Mouse (Mus musculus) heart, embryonic 11.5 days (tissue): ENCODE data around the gene St3gal2. TPM values are rescaled to one million over a fixed set of nuclear protein-coding genes. Genes with fewer than 3 reads are reported as not detected.
"Not testable (repeated sequence)": the region's sequence is repeated elsewhere in the genome, so short reads cannot be mapped to it uniquely, and the experiment has no call there.

ENCODE experiments used
- ATAC-seq: fragments of 200-750 bp; cut with Nextera tagmentation; replicated peaks from 2 replicates; pipeline ENCODE4 v1.8.0; 2017; ENCODE audit warnings: moderate library complexity; ENCODE audit not compliant: insufficient number of reproducible peaks, low FRiP score, low TSS enrichment
- H3K27ac ChIP-seq: fragments of 300-500 bp; sonication (generic); 2 replicates; pipeline ENCODE4 v1.5.1; 2014; ENCODE audit warnings: mild to moderate bottlenecking, low read depth, low read length
- H3K27me3 ChIP-seq: fragments of 300-500 bp; sonication (generic); 2 replicates; pipeline ENCODE4 v1.6.1; 2014; ENCODE audit warnings: mild to moderate bottlenecking, low read length, mixed read lengths; ENCODE audit not compliant: control insufficient read depth, insufficient read depth
- H3K36me3 ChIP-seq: fragments of 300-500 bp; sonication (generic); 2 replicates; pipeline ENCODE4 v1.6.1; 2014; ENCODE audit warnings: mild to moderate bottlenecking, low read length, moderate library complexity, mixed read lengths; ENCODE audit not compliant: control insufficient read depth, insufficient read depth
- H3K4me1 ChIP-seq: fragments of 300-500 bp; sonication (generic); 2 replicates; pipeline ENCODE4 v1.6.1; 2014; ENCODE audit warnings: low read length; ENCODE audit not compliant: control insufficient read depth, insufficient read depth
- H3K4me2 ChIP-seq: fragments of 300-500 bp; sonication (generic); 2 replicates; pipeline ENCODE4 v1.6.1; 2014; ENCODE audit warnings: mild to moderate bottlenecking, moderate library complexity
- H3K4me3 ChIP-seq: fragments of 300-500 bp; sonication (generic); 2 replicates; pipeline ENCODE4 v1.5.1; 2014; ENCODE audit warnings: low read depth, low read length
- H3K9ac ChIP-seq: fragments of 300-500 bp; sonication (generic); 2 replicates; pipeline ENCODE4 v1.6.1; 2014; ENCODE audit warnings: mild to moderate bottlenecking, low read depth, low read length, moderate library complexity
- H3K9me3 ChIP-seq: fragments of 300-500 bp; sonication (generic); replicated peaks from 2 replicates; pipeline ENCODE4 v1.6.1; 2016; ENCODE audit warnings: low read length; ENCODE audit not compliant: control insufficient read depth
- WGBS: fragments of 180-500 bp; shearing (Covaris S2); extraction: QIAGEN DNeasy Blood & Tissue Kit; methylation state at CpG from one replicate; pipeline ENCODE4 v1.1.7; 2014; ENCODE audit not compliant: insufficient replicate concordance; 5-methylcytosine and 5-hydroxymethylcytosine counted together
- microRNA-seq: library from miRNA; unstranded; fragments of <30 nt; microRNA quantifications from one replicate; pipeline ENCODE4, GENCODE M21; 2016; ENCODE audit warnings: borderline number of aligned reads
- polyA plus RNA-seq: library from polyadenylated mRNA; unstranded; fragments of >200 nt; fragmentation: Nextera tagmentation; extraction: Ambion mirVana; gene quantifications from 2 replicates; pipeline ENCODE4 v1.2.1, GENCODE M21; 2014

Gene St3gal2
- polyA plus RNA-seq, 1 experiment from 2014 or later, result 11.9 TPM

DNA sequence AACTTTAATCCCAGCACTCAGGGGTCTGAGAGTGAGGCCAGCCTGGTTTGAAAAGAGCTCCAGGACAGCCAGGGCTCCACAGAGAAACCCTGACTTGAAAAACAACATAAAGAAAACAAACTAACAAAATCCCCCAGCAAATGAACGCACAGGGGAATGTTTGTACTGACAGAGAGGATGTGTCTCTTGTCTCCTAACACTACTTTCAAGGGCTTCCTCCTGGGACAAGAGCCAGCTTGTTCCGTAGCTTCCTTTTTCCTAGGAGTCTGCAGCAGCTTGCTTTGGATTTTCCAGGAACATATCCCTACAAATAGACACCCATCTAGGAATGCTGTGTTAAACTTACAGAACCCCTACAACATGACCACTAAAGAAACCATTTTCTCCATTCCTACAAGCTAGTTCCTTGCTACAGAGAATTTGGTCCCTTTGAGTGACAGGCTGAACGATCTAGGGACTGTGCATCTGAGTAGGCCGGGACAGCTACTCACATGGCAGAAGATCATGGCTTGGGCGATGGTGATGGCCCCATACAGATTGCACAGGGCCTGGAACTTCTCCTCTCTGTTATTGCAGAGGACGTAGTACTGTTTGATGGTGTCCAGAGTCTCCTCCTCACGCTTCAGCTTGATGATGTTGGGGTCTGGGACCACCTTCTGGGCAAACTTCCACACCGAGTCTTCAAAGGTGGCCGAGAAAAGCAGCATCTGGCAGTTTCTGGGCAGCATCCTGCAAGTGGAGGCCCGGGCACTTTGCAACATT, 90.7 kb downstream of the St3gal2 start:
- ATAC-seq, H3K4me3 ChIP-seq: not testable (repeated sequence)
- 79% methylated on average over 8 of the region's 10 CpGs for WGBS

More for the DNA sequence above, 90.7 kb downstream of the St3gal2 start:
- H3K9ac ChIP-seq, H3K36me3 ChIP-seq, H3K4me1 ChIP-seq, H3K9me3 ChIP-seq, H3K27me3 ChIP-seq, H3K4me2 ChIP-seq, H3K27ac ChIP-seq: not testable (repeated sequence)

Small RNA genes lying within 50 kb of the gene (microRNA-seq; reads per million reads assigned to microRNA genes)
- gene Mir3473d, result 0.68 reads per million, percentile 4 among the genes with 10 or more reads in this experiment

Other genes starting within 250 kb of the St3gal2 start
- gene Mtss1l, start 198.4 kb upstream of the St3gal2 start, polyA plus RNA-seq, result 9.2 and 9.5 TPM in 2 replicates
- 0.36 TPM in 1 of 2 replicates, not detected in the other for gene Il34, start 114.0 kb upstream of the St3gal2 start, polyA plus RNA-seq
- 62.8 and 64.2 TPM in 2 replicates for gene Cog4, start 73.3 kb upstream of the St3gal2 start, polyA plus RNA-seq
- 92.8 and 112 TPM in 2 replicates for gene Sf3b3, start 73.1 kb upstream of the St3gal2 start, polyA plus RNA-seq
- gene Fuk, start 17.4 kb upstream of the St3gal2 start, polyA plus RNA-seq, result 5.1 and 5.7 TPM in 2 replicates
- 23.4 and 27.2 TPM in 2 replicates for gene Ddx19a, start 77.9 kb downstream of the St3gal2 start, polyA plus RNA-seq
- 3.8 and 4.8 TPM in 2 replicates for gene Ddx19b, start 111.8 kb downstream of the St3gal2 start, polyA plus RNA-seq
- gene Aars, start 113.2 kb downstream of the St3gal2 start, polyA plus RNA-seq, result 40.9 and 47.3 TPM in 2 replicates
- gene Exosc6, start 136.4 kb downstream of the St3gal2 start, polyA plus RNA-seq, result 11.3 and 18.4 TPM in 2 replicates
- not detected in 2 replicates for gene Clec18a, start 172.5 kb downstream of the St3gal2 start, polyA plus RNA-seq
- gene Pdpr, start 174.7 kb downstream of the St3gal2 start, polyA plus RNA-seq, result 6.3 and 8.2 TPM in 2 replicates